Mouse (Mus musculus) intestine, postnatal 0 days (tissue): ENCODE measurements around the gene Pou2f2. TPM values are rescaled to one million over a fixed set of nuclear protein-coding genes. Genes with fewer than 3 reads are reported as not detected.

Experiments used
- ATAC-seq: fragments of 200-750 bp; cut with Nextera tagmentation; 2 replicates; pipeline ENCODE4 v1.8.0; 2017; ENCODE audit warnings: mild to moderate bottlenecking, moderate TSS enrichment, moderate library complexity
- H3K27ac ChIP-seq: fragments of 300-500 bp; sonication (generic); 2 replicates; pipeline ENCODE4 v1.5.1; 2014; ENCODE audit warnings: mild to moderate bottlenecking, low read depth, low read length, moderate library complexity
- H3K27me3 ChIP-seq: fragments of 300-500 bp; sonication (generic); replicated peaks from 2 replicates; pipeline ENCODE4 v1.6.1; 2014; ENCODE audit warnings: low read length, mixed read lengths; ENCODE audit not compliant: control insufficient read depth, insufficient read depth
- H3K36me3 ChIP-seq: fragments of 300-500 bp; sonication (generic); 2 replicates; pipeline ENCODE4 v1.6.1; 2014; ENCODE audit warnings: mild to moderate bottlenecking, moderate library complexity; ENCODE audit not compliant: control insufficient read depth, insufficient read depth
- H3K4me1 ChIP-seq: fragments of 300-500 bp; sonication (generic); replicated peaks from 2 replicates; pipeline ENCODE4 v1.6.1; 2014; ENCODE audit warnings: antibody characterized with exemption, low read length, mixed read lengths; ENCODE audit not compliant: control insufficient read depth, insufficient read depth
- H3K4me2 ChIP-seq: fragments of 300-500 bp; sonication (generic); replicated peaks from 2 replicates; pipeline ENCODE4 v1.6.1; 2014; ENCODE audit warnings: low read depth, mild to moderate bottlenecking, moderate library complexity
- H3K4me3 ChIP-seq: fragments of 300-500 bp; sonication (generic); 2 replicates; pipeline ENCODE4 v1.5.1; 2014; ENCODE audit warnings: low read depth, low read length
- H3K9ac ChIP-seq: fragments of 300-500 bp; sonication (generic); 2 replicates; pipeline ENCODE4 v1.6.1; 2014; ENCODE audit warnings: mild to moderate bottlenecking, low read depth, low read length
- H3K9me3 ChIP-seq: fragments of 300-500 bp; sonication (generic); 2 replicates; pipeline ENCODE4 v1.6.1; 2016; ENCODE audit warnings: mixed run types; ENCODE audit not compliant: control insufficient read depth
- CTCF ChIP-seq: sonication (generic); IDR thresholded peaks from 2 replicates; pipeline ENCODE4 v1.5.1; 2016; ENCODE audit warnings: low read depth, mild to moderate bottlenecking, control low read depth, antibody characterized with exemption, moderate library complexity
- WGBS: fragments of 180-500 bp; shearing (Covaris S2); extraction: QIAGEN DNeasy Blood & Tissue Kit; methylation state at CpG from one replicate; pipeline ENCODE4 v1.1.7; 2014; 5-methylcytosine and 5-hydroxymethylcytosine counted together
- microRNA-seq: library from miRNA; unstranded; fragments of <30 nt; microRNA quantifications from one replicate; pipeline ENCODE4, GENCODE M21; 2016
- polyA plus RNA-seq: library from polyadenylated mRNA; unstranded; fragments of >200 nt; fragmentation: Nextera tagmentation; extraction: Ambion mirVana; gene quantifications from 2 replicates; pipeline ENCODE4 v1.2.1, GENCODE M21; 2015

Gene Pou2f2
- polyA plus RNA-seq, 1 experiment from 2014 or later, result 0.53 TPM

DNA sequence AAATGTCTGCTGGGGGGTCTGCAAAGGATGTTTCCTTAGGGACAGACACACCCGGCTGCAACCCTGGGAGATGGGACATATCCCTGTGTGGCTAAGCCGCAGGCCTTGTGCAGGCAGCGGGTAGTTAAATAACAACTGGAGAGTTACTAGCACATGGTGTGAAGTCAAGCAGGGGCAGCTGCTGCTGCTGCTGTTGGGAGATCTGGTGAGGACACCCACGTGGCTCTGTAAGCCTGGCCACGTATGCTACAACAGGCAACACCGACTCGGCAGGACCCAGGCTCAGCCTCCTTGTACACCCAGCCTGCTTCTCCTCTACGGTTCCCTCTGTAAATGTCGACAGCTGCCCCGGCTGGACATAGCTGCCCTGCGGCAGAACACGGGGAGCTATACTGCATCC is 137.6 kb downstream of the Pou2f2 start:
- no peaks in the 10 kb centered on the region for H3K27me3 ChIP-seq
- WGBS, result 94% methylated on average over 12 of the region's 12 CpGs
- no peak for ATAC-seq
- no peaks in the 10 kb centered on the region for H3K9me3 ChIP-seq
- no peak overlapping the region for H3K9ac ChIP-seq
- H3K27ac ChIP-seq, result no peak overlapping the region
- H3K36me3 ChIP-seq, result peaks cover 15% of the 10 kb centered on the region; the same call in 1 of the 2 replicates
- H3K4me3 ChIP-seq, result no peak overlapping the region
- no peaks in the 10 kb centered on the region for H3K4me1 ChIP-seq
- TF ChIP-seq CTCF, result no peak
- H3K4me2 ChIP-seq, result no peak overlapping the region

Small RNA genes lying within 50 kb of the gene (microRNA-seq; reads per million reads assigned to microRNA genes)
- not detected for gene Mir6537
- not detected for gene Mir7048

Other genes with a start within 250 kb of the Pou2f2 start
- gene Gm4881, start 235.2 kb downstream of the Pou2f2 start, polyA plus RNA-seq, result not detected in 2 replicates
- gene Rabac1, start 207.0 kb downstream of the Pou2f2 start, polyA plus RNA-seq, result 127 and 129 TPM in 2 replicates
- gene Atp1a3, start 173.8 kb downstream of the Pou2f2 start, polyA plus RNA-seq, result 3.4 and 3.6 TPM in 2 replicates
- gene Grik5, start 107.4 kb downstream of the Pou2f2 start, polyA plus RNA-seq, result 1.3 TPM in 2 replicates
- 11.6 and 12.1 TPM in 2 replicates for gene Zfp574, start 107.2 kb downstream of the Pou2f2 start, polyA plus RNA-seq
- gene Dedd2, start 40.9 kb upstream of the Pou2f2 start, polyA plus RNA-seq, result 14.8 and 15.8 TPM in 2 replicates
- 1.1 and 1.3 TPM in 2 replicates for gene Zfp526, start 41.7 kb upstream of the Pou2f2 start, polyA plus RNA-seq
- 8.8 and 9.7 TPM in 2 replicates for gene Gsk3a, start 58.1 kb upstream of the Pou2f2 start, polyA plus RNA-seq
- gene Erf, start 71.0 kb upstream of the Pou2f2 start, polyA plus RNA-seq, result 7.8 and 8.4 TPM in 2 replicates
- gene Cic, start 88.0 kb upstream of the Pou2f2 start, polyA plus RNA-seq, result 17.2 and 21.7 TPM in 2 replicates
- 87.6 and 91.9 TPM in 2 replicates for gene Pafah1b3, start 118.3 kb upstream of the Pou2f2 start, polyA plus RNA-seq
- gene Prr19, start 121.7 kb upstream of the Pou2f2 start, polyA plus RNA-seq, result 0.12 TPM in 1 of 2 replicates, not detected in the other
- gene Tmem145, start 126.4 kb upstream of the Pou2f2 start, polyA plus RNA-seq, result 0.69 and 0.92 TPM in 2 replicates
- gene Megf8, start 137.4 kb upstream of the Pou2f2 start, polyA plus RNA-seq, result 3.4 and 3.8 TPM in 2 replicates
- gene Cnfn, start 190.0 kb upstream of the Pou2f2 start, polyA plus RNA-seq, result 0.33 TPM in 1 of 2 replicates, not detected in the other
- gene Lipe, start 219.0 kb upstream of the Pou2f2 start, polyA plus RNA-seq, result 15.0 and 17.5 TPM in 2 replicates
- gene Cxcl17, start 233.2 kb upstream of the Pou2f2 start, polyA plus RNA-seq, result 0.16 TPM in 1 of 2 replicates, not detected in the other